Mouse (Mus musculus) G1E (cell line): ENCODE results near the gene Krtcap2.

Source experiments
- CTCF ChIP-seq: IDR thresholded peaks from 2 replicates; pipeline ENCODE4 v1.5.1; 2012; ENCODE audit warnings: low read depth, low read length, inconsistent platforms, mixed read lengths
- GATA1 ChIP-seq: IDR thresholded peaks from 2 replicates; pipeline ENCODE4 v1.6.1; 2012; ENCODE audit warnings: borderline replicate concordance, low read length, inconsistent platforms, mixed read lengths
- GATA2 ChIP-seq: IDR thresholded peaks from 2 replicates; pipeline ENCODE4 v1.6.1; 2012; ENCODE audit warnings: low read depth, low read length, inconsistent platforms, borderline replicate concordance
- POLR2AphosphoS5 ChIP-seq: IDR thresholded peaks from 2 replicates; pipeline ENCODE4 v1.6.1; 2012; ENCODE audit warnings: low read depth, low read length, inconsistent platforms; ENCODE audit not compliant: insufficient replicate concordance
- TAL1 ChIP-seq: conservative IDR thresholded peaks from 2 replicates; pipeline ENCODE4 v1.6.1; 2012; ENCODE audit warnings: low read depth, low read length, inconsistent platforms, mixed read lengths

DNA sequence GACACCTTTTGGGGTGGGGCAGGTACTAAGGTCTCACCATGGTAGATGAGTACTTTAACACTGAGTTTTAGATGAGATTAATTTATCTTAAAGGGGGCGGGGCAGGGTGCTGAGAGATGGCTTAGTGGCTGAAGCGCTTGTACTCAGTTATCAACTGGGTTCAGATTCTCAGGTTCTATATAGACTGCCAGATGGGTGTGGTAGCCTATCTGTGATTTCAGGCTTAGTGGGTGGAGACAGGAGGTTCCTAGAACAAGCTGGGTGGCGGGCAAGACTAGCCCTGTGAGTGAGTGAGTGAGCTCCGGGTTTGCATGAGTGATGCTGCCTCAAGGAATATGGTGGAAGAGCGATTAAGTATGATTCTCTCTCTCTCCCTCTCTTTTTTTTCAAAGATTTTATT lies 9.2 kb downstream of the Krtcap2 start:
- TF ChIP-seq CTCF (no peak), GATA1 (no peak), POLR2AphosphoS5 (no peak), GATA2 (no peak), TAL1 (no peak)
